ENCODE assay signal across 8 mouse cellular contexts in the genomic region with DNA sequence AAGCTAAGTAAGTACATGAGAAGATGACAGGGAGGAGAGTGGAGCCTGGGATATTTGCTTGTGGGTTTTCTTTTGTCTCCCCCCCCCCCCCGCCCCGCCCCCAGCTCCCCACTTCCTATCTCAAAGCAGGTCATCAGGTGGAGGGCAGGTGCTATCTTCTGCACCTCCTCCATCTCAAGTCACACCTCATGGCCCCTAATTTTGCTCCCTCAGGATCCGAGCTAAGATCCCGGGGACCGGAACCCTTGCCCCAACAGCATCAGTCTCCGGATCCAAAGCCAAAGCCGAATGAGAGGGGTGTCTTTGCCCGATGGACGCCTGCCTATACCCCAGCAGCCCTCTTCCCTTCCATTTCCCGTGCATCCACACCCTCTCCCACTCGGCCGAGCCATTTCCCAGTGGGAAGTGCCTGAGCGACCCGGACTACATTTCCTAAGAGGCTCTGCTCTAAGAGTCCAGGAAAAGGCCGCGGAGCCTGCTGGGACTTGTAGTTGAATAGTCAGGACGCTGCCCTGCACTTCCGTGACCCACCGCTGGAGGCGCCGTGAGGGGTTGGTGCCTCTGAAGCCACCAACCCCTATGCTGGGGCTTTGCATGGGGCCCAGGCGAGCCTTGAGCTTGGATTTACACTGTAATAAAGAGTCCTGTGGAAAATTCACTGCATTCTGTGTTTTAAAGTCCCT. TPM values are rescaled to one million over a fixed set of nuclear protein-coding genes. Genes with fewer than 3 reads are reported as not detected.
DNase-seq lines count a peak whose midpoint lies in the region; ATAC-seq and TF ChIP-seq lines count a peak whose summit lies in the region.

No protein-coding gene starts in this region.

- peak overlapping the region; percentile 51 for H3K9ac ChIP-seq in forebrain, embryonic 13.5 days
- H3K9ac ChIP-seq in liver, embryonic 15.5 days, result peak overlapping the region; percentile 48; the same call in 1 of the 2 replicates
- H3K9ac ChIP-seq in neural tube, embryonic 13.5 days, result peak overlapping the region; percentile 43; the same call in 1 of the 2 replicates

- peak overlapping the region; percentile 51 for H3K4me2 ChIP-seq in forebrain, embryonic 13.5 days
- H3K4me2 ChIP-seq in liver, embryonic 15.5 days, result peak overlapping the region; percentile 80
- peak overlapping the region; percentile 43 for H3K4me2 ChIP-seq in neural tube, embryonic 13.5 days

- no peaks in the 10 kb centered on the region for H3K27me3 ChIP-seq in E14TG2a.4 (ENCODE audit: insufficient read depth, low read length)
- H3K27me3 ChIP-seq in forebrain, embryonic 13.5 days, result no peaks in the 10 kb centered on the region
- peaks cover 4% of the 10 kb centered on the region; the same call in 1 of the 2 replicates for H3K27me3 ChIP-seq in liver, embryonic 15.5 days
- no peaks in the 10 kb centered on the region for H3K27me3 ChIP-seq in neural tube, embryonic 13.5 days

- ATAC-seq in cerebellum, adult (ENCODE audit: insufficient number of reproducible peaks, low FRiP score, low TSS enrichment), result peak; percentile 86
- peak; percentile 81 for ATAC-seq in forebrain, embryonic 13.5 days
- peak; percentile 20; the same call in 1 of the 2 replicates for ATAC-seq in liver, embryonic 15.5 days (ENCODE audit: insufficient read depth)
- ATAC-seq in neural tube, embryonic 13.5 days (ENCODE audit: low read depth), result peak; percentile 70

- H3K9me3 ChIP-seq in E14TG2a.4 (ENCODE audit: low read length), result no peaks in the 10 kb centered on the region
- no peaks in the 10 kb centered on the region for H3K9me3 ChIP-seq in forebrain, embryonic 13.5 days (replicated peaks)
- H3K9me3 ChIP-seq in liver, embryonic 15.5 days (replicated peaks), result no peaks in the 10 kb centered on the region; the same call in 1 of the 2 replicates
- H3K9me3 ChIP-seq in neural tube, embryonic 13.5 days, result no peaks in the 10 kb centered on the region

- 16% methylated on average over 20 of the region's 22 CpGs for WGBS in forebrain, embryonic 13.5 days
- 10% methylated on average over 22 of the region's 22 CpGs for WGBS in liver, embryonic 15.5 days (ENCODE audit: insufficient replicate concordance)
- 16% methylated on average over 20 of the region's 22 CpGs for WGBS in neural tube, embryonic 13.5 days

- peak overlapping the region; percentile 72 for H3K4me3 ChIP-seq in E14TG2a.4 (replicated peaks; ENCODE audit: low read length)
- peak overlapping the region; percentile 18; the same call in 1 of the 2 replicates for H3K4me3 ChIP-seq in forebrain, embryonic 13.5 days
- peak overlapping the region; percentile 54 for H3K4me3 ChIP-seq in liver, embryonic 15.5 days (replicated peaks)
- 0 out of 2 replicates have a peak overlapping the region, but pooled peaks have one; percentile 14 for H3K4me3 ChIP-seq in neural tube, embryonic 13.5 days

- peaks cover 43% of the 10 kb centered on the region for H3K4me1 ChIP-seq in E14TG2a.4 (replicated peaks; ENCODE audit: low read depth, low read length)
- H3K4me1 ChIP-seq in forebrain, embryonic 13.5 days, result peaks cover 18% of the 10 kb centered on the region
- peaks cover 35% of the 10 kb centered on the region for H3K4me1 ChIP-seq in liver, embryonic 15.5 days (replicated peaks)
- peaks cover 13% of the 10 kb centered on the region for H3K4me1 ChIP-seq in neural tube, embryonic 13.5 days (replicated peaks)

- no peak overlapping the region for H3K27ac ChIP-seq in forebrain, embryonic 13.5 days
- no peak overlapping the region for H3K27ac ChIP-seq in liver, embryonic 15.5 days (replicated peaks)
- no peak overlapping the region for H3K27ac ChIP-seq in neural tube, embryonic 13.5 days (replicated peaks)

- no peaks in the 10 kb centered on the region for H3K36me3 ChIP-seq in E14TG2a.4 (ENCODE audit: insufficient read depth, low read length)
- peaks cover 23% of the 10 kb centered on the region for H3K36me3 ChIP-seq in forebrain, embryonic 13.5 days (ENCODE audit: poor library complexity, severe bottlenecking)
- no peaks in the 10 kb centered on the region for H3K36me3 ChIP-seq in liver, embryonic 15.5 days (replicated peaks)
- H3K36me3 ChIP-seq in neural tube, embryonic 13.5 days, result peaks cover 43% of the 10 kb centered on the region

- peak; percentile 94 for TF ChIP-seq CTCF in E14TG2a.4 (conservative IDR thresholded peaks at IDR 0.05; ENCODE audit: low read length)

- peak; percentile 97 to 100 for DNase-seq in heart, postnatal 10 days
- DNase-seq in kidney, postnatal 4 days, result peak; percentile 99 to 100
- DNase-seq in telencephalon, adult 2 months (ENCODE audit: low read depth, low spot score), result peak; percentile 92

- intact Hi-C loops in heart, postnatal 10 days (cut with DNase I), result loop anchor here (5.0 kb wide), 1 partner anchor 118 kb away; the partner anchor contains the start of gene Eml2

RNA-seq across cellular contexts. Expression of gene Rtn2, which starts 13.2 kb away (rescaled TPM):
- 87.9 and 92.4 TPM in 2 replicates for polyA plus RNA-seq in forebrain, embryonic 13.5 days (2015; fragmentation: Nextera tagmentation; extraction: Ambion mirVana)
- 10 to 100 TPM; 67.9 to 82.8 TPM for total RNA-seq in heart, postnatal 10 days (2021)
- 3.9 and 5.2 TPM in 2 replicates for polyA plus RNA-seq in liver, embryonic 15.5 days (2015; fragmentation: Nextera tagmentation; extraction: Ambion mirVana)
- polyA plus RNA-seq in neural tube, embryonic 13.5 days (2015; fragmentation: Nextera tagmentation; extraction: Ambion mirVana), result 103 and 117 TPM in 2 replicates

RNA-seq across cellular contexts. Expression of gene Fosb, which starts 14.2 kb away (rescaled TPM):
- 0.06 TPM in 1 of 2 replicates, not detected in the other for polyA plus RNA-seq in forebrain, embryonic 13.5 days (2015; fragmentation: Nextera tagmentation; extraction: Ambion mirVana)
- total RNA-seq in heart, postnatal 10 days (2021), result under 1 TPM; 0.48 to 0.60 TPM
- 0.03 TPM in 1 of 2 replicates, not detected in the other for polyA plus RNA-seq in liver, embryonic 15.5 days (2015; fragmentation: Nextera tagmentation; extraction: Ambion mirVana)
- 0.06 and 0.19 TPM in 2 replicates for polyA plus RNA-seq in neural tube, embryonic 13.5 days (2015; fragmentation: Nextera tagmentation; extraction: Ambion mirVana)

RNA-seq across cellular contexts. Expression of gene Ppm1n, which starts 15.8 kb away (rescaled TPM):
- polyA plus RNA-seq in forebrain, embryonic 13.5 days (2015; fragmentation: Nextera tagmentation; extraction: Ambion mirVana), result 0.18 and 0.80 TPM in 2 replicates
- under 1 TPM in 1 of 2 experiments, not detected in 1; 0.67 TPM for total RNA-seq in heart, postnatal 10 days (2021)
- polyA plus RNA-seq in liver, embryonic 15.5 days (2015; fragmentation: Nextera tagmentation; extraction: Ambion mirVana), result 0.05 TPM in 1 of 2 replicates, not detected in the other
- polyA plus RNA-seq in neural tube, embryonic 13.5 days (2015; fragmentation: Nextera tagmentation; extraction: Ambion mirVana), result 0.41 and 0.59 TPM in 2 replicates

RNA-seq across cellular contexts. Expression of gene Vasp, which starts 24.0 kb away (rescaled TPM):
- 31.0 and 32.7 TPM in 2 replicates for polyA plus RNA-seq in forebrain, embryonic 13.5 days (2015; fragmentation: Nextera tagmentation; extraction: Ambion mirVana)
- total RNA-seq in heart, postnatal 10 days (2021), result 10 to 100 TPM; 84.0 to 98.6 TPM
- 41.2 and 42.4 TPM in 2 replicates for polyA plus RNA-seq in liver, embryonic 15.5 days (2015; fragmentation: Nextera tagmentation; extraction: Ambion mirVana)
- 41.2 and 46.3 TPM in 2 replicates for polyA plus RNA-seq in neural tube, embryonic 13.5 days (2015; fragmentation: Nextera tagmentation; extraction: Ambion mirVana)

RNA-seq across cellular contexts. Expression of gene Ercc1, which starts 48.9 kb away (rescaled TPM):
- 88.0 and 96.4 TPM in 2 replicates for polyA plus RNA-seq in forebrain, embryonic 13.5 days (2015; fragmentation: Nextera tagmentation; extraction: Ambion mirVana)
- total RNA-seq in heart, postnatal 10 days (2021), result 10 to 100 TPM; 40.1 to 43.2 TPM
- 14.0 and 14.5 TPM in 2 replicates for polyA plus RNA-seq in liver, embryonic 15.5 days (2015; fragmentation: Nextera tagmentation; extraction: Ambion mirVana)
- polyA plus RNA-seq in neural tube, embryonic 13.5 days (2015; fragmentation: Nextera tagmentation; extraction: Ambion mirVana), result 90.7 and 96.1 TPM in 2 replicates

Comparison
In these comparisons a context has a peak if more than half of its experiments do, and no peak if none do; other contexts are left out.
1. H3K4me3 ChIP-seq: peak in every context shown above with its lines; median percentile 72 in E14TG2a.4; 54 in liver, embryonic 15.5 days; 18 in forebrain, embryonic 13.5 days; 14 in neural tube, embryonic 13.5 days.
2. ATAC-seq: peak in every context shown above with its lines; median percentile 86 in cerebellum, adult; 81 in forebrain, embryonic 13.5 days; 70 in neural tube, embryonic 13.5 days; 20 in liver, embryonic 15.5 days.
3. RNA of gene Rtn2, which starts 13.2 kb away (polyA plus RNA-seq): 103 to 117 TPM in neural tube, embryonic 13.5 days and 87.9 to 92.4 TPM in forebrain, embryonic 13.5 days; 3.9 to 5.2 TPM in liver, embryonic 15.5 days; every median in the first group is over 10 times any median in the second.
4. Peak in every context shown above with its lines, with median percentiles within 50 percentile points of each other: H3K4me2 ChIP-seq, H3K9ac ChIP-seq and DNase-seq.